Mouse (Mus musculus) urinary bladder, postnatal 36 days (tissue): ENCODE results near the gene Morn1.
"Not testable (repeated sequence)": the region's sequence is repeated elsewhere in the genome, so short reads cannot be mapped to it uniquely, and the experiment has no call there.

Source experiments
- DNase-seq, 2 experiments: peaks; one replicate each; pipeline ENCODE4 v3.0.0; 2022; ENCODE audit warnings: low spot score in 2 of 2, mixed read lengths in 1 of 2

The Morn1 gene

GRCm38 (mm10) chr4:155078808-155079207, 7.6 kb upstream of the Morn1 start:
- not testable (repeated sequence) for DNase-seq

GRCm38 (mm10) chr4:155079666-155080065, 6.7 kb upstream of the Morn1 start:
- DNase-seq: peak; percentile 76 to 82

DNA sequence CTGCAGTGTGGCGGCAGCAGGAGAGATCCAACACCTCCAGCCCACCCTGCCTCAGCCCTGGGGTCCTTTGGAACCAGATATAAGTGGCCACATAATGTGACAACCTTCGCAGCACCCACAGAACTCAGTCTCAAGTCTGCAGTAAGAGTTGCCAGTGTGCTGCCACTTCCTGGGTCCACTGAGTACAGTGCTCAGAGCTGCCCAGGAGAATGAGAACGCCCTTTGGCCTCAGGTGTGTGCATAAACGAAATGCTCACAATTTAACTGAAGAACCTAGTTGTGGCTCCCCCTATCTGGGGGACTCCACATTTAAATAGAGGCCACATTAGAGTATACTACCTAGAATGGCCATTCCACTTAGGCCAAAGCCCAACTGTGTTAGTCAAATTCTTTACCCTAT, 2.8 kb upstream of the Morn1 start:
- DNase-seq: no peak

GRCm38 (mm10) chr4:155084351-155084750, 2.0 kb upstream of the Morn1 start:
- DNase-seq: no peak

GRCm38 (mm10) chr4:155085206-155086107, 920 bp upstream of the Morn1 start:
- no peak for DNase-seq

- no peak for DNase-seq
Observed at GRCm38 (mm10) chr4:155089241-155089640, 2.9 kb downstream of the Morn1 start.

GRCm38 (mm10) chr4:155090147-155090546, 3.8 kb downstream of the Morn1 start:
- DNase-seq: no peak

DNA sequence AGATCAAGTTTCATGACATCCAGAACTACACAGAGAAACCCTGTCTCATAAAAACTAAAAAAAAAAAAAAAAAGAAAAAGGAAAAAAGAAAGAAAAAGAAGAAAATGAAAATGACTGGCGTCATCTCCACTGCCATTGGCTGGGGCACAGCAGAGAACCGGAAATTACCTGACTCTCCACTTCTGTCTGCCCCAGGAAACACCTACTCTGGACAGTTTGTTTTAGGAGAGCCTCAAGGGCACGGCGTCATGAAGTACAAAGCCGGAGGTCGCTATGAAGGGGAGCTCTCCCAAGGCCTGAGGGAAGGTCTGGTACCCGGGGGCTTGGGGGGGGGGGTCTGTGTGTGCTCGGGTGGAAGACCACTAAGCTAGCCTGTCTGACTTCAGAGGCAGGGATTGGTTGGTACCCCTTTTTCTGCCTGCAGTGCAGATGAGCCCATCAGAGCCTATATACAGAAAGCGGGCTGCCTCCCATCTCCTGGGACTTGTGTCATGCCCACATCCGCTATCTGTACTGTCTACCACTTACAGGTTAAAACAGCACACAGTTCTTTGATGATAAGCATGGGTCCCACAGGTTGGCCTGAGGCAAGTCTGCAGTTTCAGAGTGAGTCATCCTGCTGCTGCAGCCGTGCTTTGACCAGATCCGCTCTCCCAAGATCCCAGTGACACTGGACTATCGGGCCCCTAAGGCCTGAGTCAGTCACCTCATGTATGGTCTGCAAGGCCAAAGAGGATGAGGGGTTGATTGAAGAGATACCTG, 4.5 kb downstream of the Morn1 start:
- DNase-seq: no peak

DNA sequence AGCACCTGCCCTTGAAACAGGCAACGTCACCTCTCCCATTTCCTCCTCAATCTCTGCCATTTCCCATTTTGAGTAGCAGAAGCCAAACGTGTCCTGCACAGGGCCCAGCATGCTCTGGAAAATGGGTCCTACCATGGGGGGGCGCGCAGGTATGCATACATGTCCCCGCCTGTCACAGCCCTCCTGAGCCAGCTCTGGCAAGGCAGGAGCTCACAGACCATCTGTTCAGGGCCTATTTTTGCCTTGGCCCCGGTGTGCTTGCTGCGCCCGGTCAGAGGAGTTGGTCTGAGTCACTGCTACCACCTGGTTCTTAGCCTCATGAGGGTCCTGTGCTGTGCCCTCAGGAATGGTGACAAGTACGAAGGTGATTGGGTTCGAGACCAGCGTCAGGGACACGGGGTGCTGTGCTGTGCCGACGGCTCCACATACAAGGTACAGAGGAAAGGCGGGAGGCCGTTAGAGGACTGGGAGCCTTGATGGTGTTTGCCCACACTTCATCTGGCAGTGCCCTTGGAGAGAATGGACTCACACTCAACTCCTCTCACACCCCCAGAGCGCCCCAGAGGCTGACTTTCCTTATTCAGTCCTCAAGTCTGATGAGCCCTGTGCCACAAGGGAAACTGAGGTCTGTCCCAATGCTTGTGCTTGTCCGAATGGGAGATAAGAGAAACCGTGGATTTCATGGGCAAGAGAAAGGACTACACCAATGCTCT, 6.5 kb downstream of the Morn1 start:
- no peak for DNase-seq

DNA sequence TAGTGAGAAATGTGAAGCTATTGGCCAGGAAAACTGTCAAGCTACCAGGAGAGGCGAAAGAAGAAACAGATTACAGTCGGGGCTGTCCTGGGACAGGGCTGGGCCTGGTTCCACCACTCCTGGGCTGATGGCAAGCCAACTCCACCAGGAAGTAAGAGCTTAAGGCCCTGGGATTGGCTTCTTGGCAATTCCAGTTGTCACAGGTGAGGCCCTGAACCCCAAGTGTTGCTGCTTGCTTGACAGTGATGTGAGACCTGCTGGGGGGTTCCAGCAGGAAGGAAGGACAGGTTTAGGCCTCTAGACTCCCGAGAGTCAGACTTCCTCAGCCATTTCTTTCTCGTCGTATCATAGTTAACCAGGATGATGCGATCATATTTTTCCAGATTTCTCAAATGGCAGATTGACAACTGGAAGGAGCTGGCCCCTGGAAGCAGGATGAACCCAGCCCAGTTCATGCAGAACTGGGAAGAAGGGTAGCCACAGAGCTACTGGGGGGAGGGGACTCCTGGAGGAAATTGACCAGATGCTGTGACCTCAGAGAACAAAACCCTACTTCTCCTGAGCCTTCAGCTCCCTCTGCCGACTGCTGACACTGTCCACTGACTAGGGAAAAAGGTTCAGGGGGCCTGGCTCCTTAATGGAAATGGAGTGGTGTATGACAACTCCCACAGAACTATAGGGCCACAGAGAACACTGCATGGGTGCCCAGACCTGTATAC, 7.2 kb downstream of the Morn1 start:
- no peak for DNase-seq

- peak in 1 of 2 experiments; percentile 52 for DNase-seq
Observed at GRCm38 (mm10) chr4:155094565-155094964, 8.2 kb downstream of the Morn1 start.

DNA sequence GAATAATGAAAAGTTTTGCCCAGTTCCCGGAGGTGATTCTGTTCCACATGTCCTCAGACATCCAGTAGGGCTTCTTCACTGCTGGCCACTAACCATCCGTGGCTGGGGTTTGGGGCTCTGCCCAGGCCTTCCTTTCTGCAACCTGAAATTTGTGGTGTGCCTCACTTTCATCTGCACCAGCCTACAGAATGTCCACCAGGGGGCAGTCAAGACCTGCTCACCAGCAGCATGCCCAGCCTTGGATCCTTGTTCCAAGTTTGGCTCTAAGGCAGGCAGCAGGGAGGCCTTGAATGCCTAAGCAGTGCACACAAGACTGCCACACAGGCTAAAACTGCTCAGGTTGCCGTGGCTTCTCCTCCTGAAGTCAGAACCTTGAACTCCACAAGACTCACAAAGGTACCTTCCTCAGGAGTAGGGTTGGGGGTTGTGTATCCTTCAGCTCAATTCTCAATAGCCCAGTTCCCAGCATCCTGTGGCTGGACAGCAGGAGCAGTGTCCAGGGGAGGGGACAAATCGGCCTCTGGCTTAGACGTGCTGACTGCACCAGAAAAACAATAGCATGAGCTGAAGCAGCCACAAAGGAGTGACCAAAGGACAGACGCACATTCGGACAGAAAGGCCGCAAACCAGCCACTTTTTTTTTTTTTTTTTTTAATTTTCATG, 9.0 kb downstream of the Morn1 start:
- peak; percentile 75 to 87 for DNase-seq

DNA sequence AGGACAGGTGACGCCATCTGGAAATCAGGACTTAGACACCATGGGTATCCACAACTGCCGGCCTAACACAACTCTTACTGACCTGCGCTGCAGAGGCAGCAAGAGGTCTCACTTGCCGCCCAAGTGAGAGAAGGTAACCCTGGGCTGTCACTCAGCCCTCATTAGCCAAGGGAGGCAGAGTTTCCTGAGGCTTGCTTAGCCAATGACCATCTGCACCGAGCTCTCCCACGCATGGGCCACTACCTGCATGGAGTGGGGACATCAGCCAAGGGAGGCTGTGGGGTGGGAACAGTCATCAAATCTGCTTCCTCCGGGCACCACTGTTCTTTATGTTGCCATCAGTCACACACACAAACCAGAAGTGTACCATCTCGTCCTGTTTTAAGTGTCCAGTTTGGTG, 9.6 kb downstream of the Morn1 start:
- DNase-seq: no peak

- no peak for DNase-seq
Observed at GRCm38 (mm10) chr4:155097452-155097851, 11.1 kb downstream of the Morn1 start.

DNA sequence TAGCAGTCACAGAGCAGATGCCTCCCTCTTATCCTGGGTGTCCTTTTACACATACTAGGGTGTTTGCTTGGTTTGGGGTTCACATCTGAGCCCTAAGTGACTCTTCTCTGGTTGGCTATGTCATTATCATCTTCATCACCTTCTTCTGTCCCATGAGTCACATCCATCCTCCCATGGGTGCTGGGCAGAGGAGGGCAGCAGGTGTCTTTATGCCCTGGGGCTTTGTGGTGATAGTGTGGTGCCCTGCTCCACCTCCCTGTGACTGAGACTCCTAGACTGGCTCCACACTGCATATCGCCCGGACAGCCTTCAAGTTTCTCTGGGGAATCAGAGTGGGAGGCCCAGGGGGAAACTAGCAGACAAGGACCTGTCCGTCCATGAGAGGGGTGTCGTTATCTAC, 12.2 kb downstream of the Morn1 start:
- no peak for DNase-seq

GRCm38 (mm10) chr4:155107886-155108285, 21.5 kb downstream of the Morn1 start:
- no peak for DNase-seq

- DNase-seq: no peak
Observed at GRCm38 (mm10) chr4:155109471-155109870, 23.1 kb downstream of the Morn1 start.

GRCm38 (mm10) chr4:155113766-155114410, 27.5 kb downstream of the Morn1 start:
- no peak for DNase-seq

DNA sequence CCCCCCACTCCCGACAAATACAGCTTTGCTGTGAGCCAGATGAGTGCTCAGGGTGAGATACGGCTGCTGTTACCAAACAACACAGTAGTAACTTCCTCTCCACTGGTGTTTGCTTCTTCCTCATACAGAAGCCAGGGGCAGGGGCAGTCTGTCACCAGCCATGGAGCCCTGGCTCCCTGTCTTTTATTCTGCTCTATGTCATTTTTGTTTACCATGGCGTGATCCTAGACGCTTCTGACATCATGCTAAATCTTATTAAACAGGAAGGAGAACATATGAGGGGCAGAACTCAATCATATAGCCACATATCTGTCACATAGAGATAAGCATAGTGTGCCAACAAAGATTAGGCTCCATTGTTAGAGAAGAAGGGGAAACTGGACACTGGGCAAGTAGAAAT, 30.2 kb downstream of the Morn1 start:
- DNase-seq: no peak

DNA sequence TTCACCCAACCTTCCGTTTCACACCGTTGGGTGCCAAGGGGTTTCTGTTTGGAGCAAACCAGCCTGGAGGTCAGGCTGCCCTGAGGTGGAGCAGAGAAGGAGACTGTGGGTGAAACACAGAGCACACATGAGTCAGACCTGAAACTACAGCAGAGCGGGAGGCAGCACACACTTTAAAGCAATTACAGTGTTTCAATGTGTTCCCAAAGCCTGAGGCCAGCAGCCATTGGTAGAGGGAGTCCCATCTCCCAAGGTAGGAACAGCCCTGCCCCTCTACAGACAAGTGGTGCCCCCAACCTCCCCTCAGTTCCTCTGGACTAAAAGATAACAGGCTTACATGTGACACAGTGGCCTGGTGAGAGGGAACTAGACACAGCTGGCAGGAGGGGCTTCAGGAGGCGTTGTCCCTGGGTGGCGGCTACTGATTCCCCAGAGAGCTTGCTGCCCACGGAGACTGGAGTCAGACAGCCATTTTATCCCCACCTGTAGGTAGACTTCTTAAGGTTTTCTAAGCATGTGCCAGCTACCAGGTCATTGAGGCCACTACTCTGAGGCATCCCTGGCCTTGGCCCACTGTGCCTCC, 31.1 kb downstream of the Morn1 start:
- no peak for DNase-seq
